Mouse (Mus musculus) liver, embryonic 15.5 days (tissue): ENCODE measurements around the gene Camkmt. TPM values are rescaled to one million over a fixed set of nuclear protein-coding genes. Genes with fewer than 3 reads are reported as not detected.

Experiments used
- ATAC-seq: fragments of 200-750 bp; cut with Nextera tagmentation; 2 replicates; pipeline ENCODE4 v1.8.0; 2017; ENCODE audit warnings: moderate number of reproducible peaks, mild to moderate bottlenecking, moderate library complexity; ENCODE audit not compliant: insufficient read depth
- H3K27ac ChIP-seq: fragments of 300-500 bp; sonication (generic); replicated peaks from 2 replicates; pipeline ENCODE4 v1.5.1; 2015; ENCODE audit warnings: mild to moderate bottlenecking, inconsistent platforms
- H3K27me3 ChIP-seq: fragments of 300-500 bp; sonication (generic); 2 replicates; pipeline ENCODE4 v1.6.1; 2015; ENCODE audit warnings: mild to moderate bottlenecking, inconsistent platforms
- H3K36me3 ChIP-seq: fragments of 300-500 bp; sonication (generic); replicated peaks from 2 replicates; pipeline ENCODE4 v1.6.1; 2015; ENCODE audit warnings: moderate library complexity, mild to moderate bottlenecking, inconsistent platforms
- H3K4me1 ChIP-seq: fragments of 300-500 bp; sonication (generic); replicated peaks from 2 replicates; pipeline ENCODE4 v1.6.1; 2015; ENCODE audit warnings: inconsistent platforms
- H3K4me2 ChIP-seq: fragments of 300-500 bp; sonication (generic); 2 replicates; pipeline ENCODE4 v1.6.1; 2015; ENCODE audit warnings: moderate library complexity, mild to moderate bottlenecking, inconsistent platforms
- H3K4me3 ChIP-seq: fragments of 300-500 bp; sonication (generic); replicated peaks from 2 replicates; pipeline ENCODE4 v1.5.1; 2015; ENCODE audit warnings: mild to moderate bottlenecking, inconsistent platforms
- H3K9ac ChIP-seq: fragments of 300-500 bp; sonication (generic); 2 replicates; pipeline ENCODE4 v1.6.1; 2015; ENCODE audit warnings: moderate library complexity, mild to moderate bottlenecking, inconsistent platforms
- H3K9me3 ChIP-seq: fragments of 300-500 bp; sonication (generic); replicated peaks from 2 replicates; pipeline ENCODE4 v1.6.1; 2016; ENCODE audit warnings: inconsistent platforms
- WGBS: fragments of 180-500 bp; shearing (Covaris S2); methylation state at CpG from one replicate; pipeline ENCODE4 v1.1.7; 2015; ENCODE audit warnings: mixed read lengths; ENCODE audit not compliant: insufficient replicate concordance; 5-methylcytosine and 5-hydroxymethylcytosine counted together
- polyA plus RNA-seq: library from polyadenylated mRNA; unstranded; fragments of >200 nt; fragmentation: Nextera tagmentation; extraction: Ambion mirVana; gene quantifications from 2 replicates; pipeline ENCODE4 v1.2.1, GENCODE M21; 2015

Gene Camkmt
- polyA plus RNA-seq, 1 experiment from 2014 or later: 2.7 TPM

DNA sequence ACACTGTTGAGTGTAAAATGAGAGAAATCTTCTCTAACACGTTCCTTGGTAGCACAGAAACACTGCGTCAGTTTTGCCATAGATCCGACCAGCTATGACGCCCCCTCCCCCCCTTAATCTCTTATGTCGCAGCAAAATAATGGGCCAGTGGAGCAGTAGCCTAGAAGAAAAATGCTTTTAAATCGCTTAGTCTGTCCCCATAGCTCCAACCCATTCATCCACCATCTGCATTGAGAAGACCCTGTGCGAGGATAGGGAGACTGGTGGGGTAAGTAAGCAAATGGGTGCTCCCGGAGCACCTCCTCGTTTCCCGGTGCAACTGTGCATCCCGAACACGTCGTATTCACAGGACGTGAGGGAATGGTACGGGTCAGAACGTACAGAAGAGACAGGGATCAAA lies 731 bp upstream of the Camkmt start:
- Histone ChIP-seq H3K4me2 (peak overlapping the region; percentile 89), H3K9ac (peak overlapping the region; percentile 83), H3K27me3 (no peaks in the 10 kb centered on the region), H3K4me1 (peaks cover 21% of the 10 kb centered on the region), H3K4me3 (peak overlapping the region; percentile 84), H3K27ac (peak overlapping the region; percentile 83), H3K36me3 (0 out of 2 replicates have a peak, but pooled peaks cover 2% of the 10 kb centered on the region), H3K9me3 (no peaks in the 10 kb centered on the region)
- under 1% methylated on average over 16 of the region's 16 CpGs for WGBS
- no peak for ATAC-seq

- H3K36me3 ChIP-seq: 0 out of 2 replicates have a peak, but pooled peaks cover 2% of the 10 kb centered on the region
- no peak overlapping the region for H3K27ac ChIP-seq
- peak overlapping the region; percentile 89; the same call in 1 of the 2 replicates for H3K4me2 ChIP-seq
- no peak for ATAC-seq
- no peak overlapping the region for H3K9ac ChIP-seq
- H3K4me3 ChIP-seq: no peak overlapping the region
- peaks cover 21% of the 10 kb centered on the region for H3K4me1 ChIP-seq
- no peaks in the 10 kb centered on the region for H3K9me3 ChIP-seq
- WGBS: 79% methylated on average over 6 of the region's 6 CpGs
- no peaks in the 10 kb centered on the region for H3K27me3 ChIP-seq
Observed at GRCm38 (mm10) chr17:85091762-85092161, 1.4 kb downstream of the Camkmt start.

DNA sequence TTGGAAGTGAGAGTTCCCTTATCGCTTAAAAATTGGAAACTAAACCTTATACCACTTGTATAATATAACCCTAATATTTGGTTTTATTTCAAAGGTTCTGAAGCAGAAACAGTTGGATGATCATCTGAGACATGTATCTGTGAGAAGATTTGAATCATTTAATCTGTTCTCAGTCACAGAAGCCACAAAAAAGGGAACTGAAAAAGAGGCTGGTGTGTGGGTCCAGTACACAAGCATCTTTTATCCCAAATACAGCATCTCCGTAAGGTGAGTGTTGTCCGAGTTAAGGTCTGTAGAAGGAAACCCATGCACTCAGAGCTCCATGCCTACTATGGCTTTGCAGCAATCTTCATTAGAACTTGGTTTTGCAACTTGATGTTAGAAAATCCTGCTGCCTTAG lies 6.0 kb downstream of the Camkmt start:
- H3K36me3 ChIP-seq: peaks cover 16% of the 10 kb centered on the region
- WGBS: 79% methylated on average over 3 of the region's 3 CpGs
- no peak overlapping the region for H3K27ac ChIP-seq
- H3K4me2 ChIP-seq: no peak overlapping the region
- no peak overlapping the region for H3K4me3 ChIP-seq
- peaks cover 11% of the 10 kb centered on the region for H3K4me1 ChIP-seq
- H3K27me3 ChIP-seq: no peaks in the 10 kb centered on the region
- ATAC-seq: no peak
- no peaks in the 10 kb centered on the region for H3K9me3 ChIP-seq
- H3K9ac ChIP-seq: no peak overlapping the region

DNA sequence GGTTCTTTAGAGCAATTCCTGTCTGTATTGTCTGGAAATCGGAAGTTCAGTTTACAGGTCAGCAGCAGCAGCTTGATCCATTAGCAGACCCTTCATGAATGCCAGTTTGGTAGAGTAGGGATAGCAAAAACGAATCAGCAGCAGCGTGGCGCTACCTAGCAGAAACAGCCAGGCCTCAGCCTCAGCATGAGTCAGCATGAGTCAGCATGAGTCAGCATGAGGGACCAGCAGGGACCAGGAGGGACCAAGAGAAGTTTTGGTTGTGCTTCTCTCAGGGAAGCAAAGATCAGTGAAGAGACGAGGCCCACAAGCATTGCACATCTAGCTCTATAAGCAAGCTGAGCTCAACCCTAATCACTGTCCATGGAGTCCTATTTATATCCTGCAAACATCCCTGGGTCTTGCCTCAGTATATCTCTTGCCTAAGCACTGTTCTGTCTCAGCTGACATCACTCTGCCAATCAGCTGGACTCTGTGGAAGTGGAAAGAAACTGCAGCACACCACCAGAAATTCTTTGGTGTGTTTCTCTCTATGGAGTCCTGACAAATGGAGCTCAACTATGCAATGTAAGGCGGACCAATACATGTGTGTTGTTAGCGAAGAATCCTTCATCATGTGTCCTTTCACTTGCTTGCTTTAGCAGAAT lies 8.4 kb downstream of the Camkmt start:
- Histone ChIP-seq H3K9me3 (no peaks in the 10 kb centered on the region), H3K4me2 (no peak overlapping the region), H3K9ac (no peak overlapping the region), H3K27me3 (no peaks in the 10 kb centered on the region), H3K27ac (0 out of 2 replicates have a peak overlapping the region, but pooled peaks have one; percentile 15), H3K4me3 (no peak overlapping the region), H3K36me3 (peaks cover 16% of the 10 kb centered on the region), H3K4me1 (peaks cover 10% of the 10 kb centered on the region)
- ATAC-seq: peak; percentile 77
- WGBS: 79% methylated on average over 7 of the region's 7 CpGs

DNA sequence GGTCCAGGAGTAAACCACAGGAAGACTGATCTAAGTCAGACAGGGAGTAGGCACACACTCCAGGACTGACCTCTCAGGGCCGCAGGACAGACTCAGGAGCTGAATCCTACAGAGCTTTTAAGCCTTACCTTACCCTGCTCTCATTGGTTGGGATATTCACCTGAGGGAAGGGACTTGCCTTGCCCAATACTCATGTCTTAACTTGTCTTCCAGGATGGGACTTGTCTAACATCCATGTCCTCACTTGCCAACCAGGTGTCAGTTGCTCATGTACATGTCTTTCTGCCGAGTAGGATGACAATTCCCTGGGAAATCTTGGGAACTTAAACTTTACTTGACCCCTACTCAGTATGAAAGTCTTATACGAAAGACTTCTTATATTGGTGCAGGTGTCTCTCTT lies 9.9 kb downstream of the Camkmt start:
- ATAC-seq: no peak
- Histone ChIP-seq H3K4me3 (no peak overlapping the region), H3K27ac (no peak overlapping the region), H3K27me3 (no peaks in the 10 kb centered on the region), H3K4me1 (peaks cover 10% of the 10 kb centered on the region), H3K36me3 (peaks cover 16% of the 10 kb centered on the region), H3K9ac (no peak overlapping the region), H3K4me2 (no peak overlapping the region), H3K9me3 (no peaks in the 10 kb centered on the region)
- WGBS: 75% methylated on average over 3 of the region's 3 CpGs

DNA sequence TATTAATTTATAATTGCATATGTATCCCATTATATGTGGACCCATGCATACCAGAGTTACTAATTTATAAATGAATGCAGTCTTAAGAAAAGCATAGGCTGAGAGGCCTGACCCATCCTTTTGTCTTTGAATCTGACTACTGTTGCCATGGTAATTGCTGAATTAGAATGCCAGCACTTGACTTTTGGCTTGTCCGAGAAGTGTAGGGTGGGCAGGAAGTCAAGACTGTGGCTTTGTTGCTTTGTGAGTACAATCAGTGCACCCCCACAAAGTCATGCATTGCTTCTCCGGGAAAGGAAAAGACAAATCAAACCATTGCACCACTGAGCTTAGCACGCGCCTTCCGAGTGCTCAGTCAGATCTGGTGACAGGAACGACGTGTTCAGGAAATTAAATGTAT lies 11.4 kb downstream of the Camkmt start:
- 85% methylated on average over 7 of the region's 7 CpGs for WGBS
- Histone ChIP-seq H3K27me3 (no peaks in the 10 kb centered on the region), H3K4me2 (no peak overlapping the region), H3K4me3 (no peak overlapping the region), H3K4me1 (peaks cover 10% of the 10 kb centered on the region), H3K27ac (no peak overlapping the region), H3K9me3 (no peaks in the 10 kb centered on the region), H3K9ac (no peak overlapping the region), H3K36me3 (peaks cover 16% of the 10 kb centered on the region)
- ATAC-seq: no peak

DNA sequence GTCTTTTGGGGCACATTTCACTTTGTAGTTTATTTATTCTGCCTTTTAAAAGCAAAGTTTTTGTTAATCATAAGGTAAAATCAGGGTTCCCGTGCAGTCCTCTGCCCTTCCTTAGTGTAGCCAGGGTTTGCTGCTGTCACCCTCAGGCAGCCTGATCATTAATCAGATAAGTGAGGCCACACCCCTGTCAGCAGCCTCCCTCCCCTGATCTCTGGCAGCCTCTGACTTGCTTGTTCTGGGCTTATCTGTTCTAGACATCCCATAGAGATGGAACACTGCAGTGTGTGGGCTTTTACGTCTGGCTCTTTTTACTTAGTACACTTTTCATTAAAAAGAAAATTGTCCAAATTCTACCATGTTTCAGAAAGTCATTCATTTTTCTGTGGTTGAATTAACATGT lies 13.0 kb downstream of the Camkmt start:
- H3K27ac ChIP-seq: no peak overlapping the region
- H3K4me2 ChIP-seq: peak overlapping the region; percentile 16
- H3K36me3 ChIP-seq: peaks cover 10% of the 10 kb centered on the region
- peak; percentile 86 for ATAC-seq
- H3K4me3 ChIP-seq: no peak overlapping the region
- H3K4me1 ChIP-seq: peaks cover 10% of the 10 kb centered on the region
- no peaks in the 10 kb centered on the region for H3K9me3 ChIP-seq
- WGBS: 11% methylated on average over 2 of the region's 2 CpGs
- no peak overlapping the region for H3K9ac ChIP-seq
- H3K27me3 ChIP-seq: no peaks in the 10 kb centered on the region

DNA sequence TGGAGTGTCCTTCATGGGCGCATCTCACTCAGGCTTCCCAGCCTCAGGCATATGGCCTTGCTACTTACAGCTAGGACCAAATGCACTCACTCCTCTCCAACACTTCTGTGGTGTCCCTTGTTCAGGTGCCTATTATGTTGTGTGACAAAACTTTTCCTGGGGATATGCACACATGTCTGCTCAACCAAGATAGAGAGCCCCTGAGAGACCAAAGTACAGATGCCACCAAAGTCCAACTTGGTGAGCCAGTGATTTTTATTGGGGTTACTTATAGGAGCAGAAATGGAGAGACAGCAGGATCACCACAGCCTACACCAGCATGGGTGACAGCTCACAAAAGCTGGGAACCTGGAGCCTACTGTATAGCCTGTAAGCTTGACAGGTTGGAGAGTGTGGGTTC lies 20.3 kb downstream of the Camkmt start:
- Histone ChIP-seq H3K4me3 (no peak overlapping the region), H3K36me3 (no peaks in the 10 kb centered on the region)
- WGBS: 71% methylated on average over 1 of the region's 1 CpGs

DNA sequence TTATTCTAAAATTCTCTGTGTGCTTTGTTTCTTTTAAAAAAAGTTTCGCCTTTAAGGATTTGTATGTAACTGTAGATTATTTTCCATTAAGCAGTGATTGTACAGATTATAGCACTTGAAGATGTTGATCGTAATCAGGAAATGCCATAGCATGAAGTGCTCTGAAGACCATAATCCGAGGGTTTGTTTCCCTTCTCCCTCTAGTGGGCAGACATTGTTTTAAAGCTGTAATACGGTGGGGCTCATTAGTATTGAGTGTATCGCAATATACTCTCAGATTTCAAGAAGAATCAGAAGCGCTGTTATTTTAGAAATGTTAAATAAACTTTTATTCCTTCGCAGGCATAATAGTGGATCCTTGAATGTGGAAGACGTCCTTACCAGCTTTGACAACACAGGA lies 23.1 kb downstream of the Camkmt start:
- H3K27me3 ChIP-seq: no peaks in the 10 kb centered on the region
- no peaks in the 10 kb centered on the region for H3K9me3 ChIP-seq
- no peaks in the 10 kb centered on the region for H3K4me1 ChIP-seq
- H3K4me3 ChIP-seq: no peak overlapping the region
- H3K9ac ChIP-seq: no peak overlapping the region
- H3K36me3 ChIP-seq: no peaks in the 10 kb centered on the region
- no peak for ATAC-seq
- H3K27ac ChIP-seq: no peak overlapping the region
- WGBS: 73% methylated on average over 8 of the region's 8 CpGs
- H3K4me2 ChIP-seq: no peak overlapping the region

More for the DNA sequence above, 20.3 kb downstream of the Camkmt start:
- H3K9ac ChIP-seq: no peak overlapping the region
- no peaks in the 10 kb centered on the region for H3K9me3 ChIP-seq
- H3K27me3 ChIP-seq: no peaks in the 10 kb centered on the region
- no peaks in the 10 kb centered on the region for H3K4me1 ChIP-seq
- no peak overlapping the region for H3K4me2 ChIP-seq
- ATAC-seq: no peak
- no peak overlapping the region for H3K27ac ChIP-seq

GRCm38 (mm10) chr17:85116643-85117042 lies 26.3 kb downstream of the Camkmt start:
- 29% methylated on average over 4 of the region's 4 CpGs for WGBS
- Histone ChIP-seq H3K36me3 (no peaks in the 10 kb centered on the region), H3K9me3 (no peaks in the 10 kb centered on the region), H3K4me3 (no peak overlapping the region), H3K9ac (no peak overlapping the region), H3K27ac (no peak overlapping the region), H3K27me3 (no peaks in the 10 kb centered on the region), H3K4me2 (no peak overlapping the region), H3K4me1 (no peaks in the 10 kb centered on the region)
- no peak for ATAC-seq

DNA sequence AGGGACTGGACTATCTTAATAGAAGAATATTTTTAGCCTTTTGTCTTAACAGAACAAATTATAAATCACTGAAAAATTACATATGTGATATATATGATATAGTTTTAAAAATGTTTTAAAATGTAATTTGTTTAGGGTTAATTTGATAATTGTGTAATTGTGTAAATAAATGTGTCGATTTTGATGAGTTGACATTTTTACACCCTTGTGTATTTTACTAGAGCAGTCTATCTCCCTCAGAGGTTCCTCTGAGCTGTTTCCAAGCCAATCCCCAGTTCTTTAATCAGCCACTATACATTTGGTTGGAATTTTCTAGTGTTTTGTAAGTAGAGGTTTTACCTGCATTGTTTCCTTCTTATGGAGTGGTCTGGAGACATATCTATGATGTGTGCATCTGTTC lies 48.0 kb downstream of the Camkmt start:
- ATAC-seq: no peak
- Histone ChIP-seq H3K4me3 (no peak overlapping the region), H3K4me1 (no peaks in the 10 kb centered on the region), H3K27ac (no peak overlapping the region), H3K27me3 (no peaks in the 10 kb centered on the region), H3K9ac (no peak overlapping the region), H3K36me3 (no peaks in the 10 kb centered on the region), H3K4me2 (no peak overlapping the region), H3K9me3 (no peaks in the 10 kb centered on the region)
- 57% methylated on average over 1 of the region's 1 CpGs for WGBS

DNA sequence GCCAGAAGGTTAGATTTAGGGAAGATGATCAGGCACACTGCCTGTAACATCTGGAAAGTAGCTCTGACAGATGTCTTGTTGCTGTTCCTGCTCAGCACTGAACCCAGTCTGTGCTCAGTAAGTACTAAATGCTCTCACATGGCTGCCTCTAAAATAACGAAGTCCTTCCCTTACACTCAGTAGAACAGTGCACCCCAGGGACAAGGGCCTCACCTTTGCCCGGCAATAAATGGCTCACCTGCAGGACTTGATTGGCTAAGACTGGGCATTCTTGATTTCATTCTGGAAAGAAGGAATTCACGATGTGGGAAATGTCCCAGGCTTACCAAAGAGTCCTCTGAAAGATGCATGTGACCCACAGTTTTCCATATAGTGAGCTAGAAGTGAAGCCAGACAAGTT lies 51.3 kb downstream of the Camkmt start:
- Histone ChIP-seq H3K4me3 (no peak overlapping the region), H3K4me2 (no peak overlapping the region), H3K4me1 (no peaks in the 10 kb centered on the region), H3K27me3 (no peaks in the 10 kb centered on the region), H3K9ac (no peak overlapping the region), H3K36me3 (no peaks in the 10 kb centered on the region), H3K27ac (no peak overlapping the region), H3K9me3 (no peaks in the 10 kb centered on the region)
- no peak for ATAC-seq
- WGBS: 61% methylated on average over 3 of the region's 3 CpGs
